Mouse (Mus musculus): ENCODE results near the gene Tbc1d1.
"Not testable (repeated sequence)": the region's sequence is repeated elsewhere in the genome, so short reads cannot be mapped to it uniquely, and the experiment has no call there.

Tbc1d1 gene

GRCm38 (mm10) chr5:64358639-64359584, 202.8 kb downstream of the Tbc1d1 start:
- no peak for DNase-seq (ENCODE audit: low read depth)

GRCm38 (mm10) chr5:64360147-64360875, 204.2 kb downstream of the Tbc1d1 start:
- peak; percentile 61 for DNase-seq (ENCODE audit: low read depth)

- not testable (repeated sequence) for DNase-seq (ENCODE audit: low read depth)
Observed at GRCm38 (mm10) chr5:64360876-64361268, 204.8 kb downstream of the Tbc1d1 start.

- no peak for DNase-seq (ENCODE audit: low read depth)
Observed at GRCm38 (mm10) chr5:64363859-64364406, 207.8 kb downstream of the Tbc1d1 start.

- DNase-seq (ENCODE audit: low read depth) = no peak
Observed at GRCm38 (mm10) chr5:64364432-64365125, 208.5 kb downstream of the Tbc1d1 start.

- no peak for DNase-seq (ENCODE audit: low read depth)
Observed at GRCm38 (mm10) chr5:64365187-64366066, 209.3 kb downstream of the Tbc1d1 start.

GRCm38 (mm10) chr5:64366113-64366512, 210.0 kb downstream of the Tbc1d1 start:
- DNase-seq (ENCODE audit: low read depth) = no peak

- DNase-seq (ENCODE audit: low read depth) = no peak
Observed at GRCm38 (mm10) chr5:64367426-64367825, 211.3 kb downstream of the Tbc1d1 start.

- DNase-seq (ENCODE audit: low read depth) = no peak
Observed at GRCm38 (mm10) chr5:64371331-64371831, 215.3 kb downstream of the Tbc1d1 start.

- no peak for DNase-seq (ENCODE audit: low read depth)
Observed at GRCm38 (mm10) chr5:64372292-64372961, 216.3 kb downstream of the Tbc1d1 start.

- DNase-seq (ENCODE audit: low read depth) = no peak
Observed at GRCm38 (mm10) chr5:64373695-64374094, 217.6 kb downstream of the Tbc1d1 start.

GRCm38 (mm10) chr5:64375851-64376250, 219.7 kb downstream of the Tbc1d1 start:
- DNase-seq (ENCODE audit: low read depth) = peak; percentile 43

- no peak for DNase-seq (ENCODE audit: low read depth)
Observed at GRCm38 (mm10) chr5:64376466-64376865, 220.4 kb downstream of the Tbc1d1 start.

GRCm38 (mm10) chr5:64377705-64378104, 221.6 kb downstream of the Tbc1d1 start:
- peak; percentile 55 for DNase-seq (ENCODE audit: low read depth)

GRCm38 (mm10) chr5:64378591-64379275, 222.6 kb downstream of the Tbc1d1 start:
- peak; percentile 37 for DNase-seq (ENCODE audit: low read depth)

- DNase-seq (ENCODE audit: low read depth) = no peak
Observed at GRCm38 (mm10) chr5:64379829-64380228, 223.7 kb downstream of the Tbc1d1 start.

- DNase-seq (ENCODE audit: low read depth) = peak; percentile 73
Observed at GRCm38 (mm10) chr5:64380698-64381375, 224.7 kb downstream of the Tbc1d1 start.

- no peak for DNase-seq (ENCODE audit: low read depth)
Observed at GRCm38 (mm10) chr5:64381538-64381937, 225.4 kb downstream of the Tbc1d1 start.

- peak; percentile 86 for DNase-seq (ENCODE audit: low read depth)
Observed at GRCm38 (mm10) chr5:64382451-64383057, 226.4 kb downstream of the Tbc1d1 start.
